Mouse (Mus musculus): Measurements from ENCODE around the gene Tekt2. TPM values are rescaled to one million over a fixed set of nuclear protein-coding genes. Genes with fewer than 3 reads are reported as not detected.

Gene Tekt2
- polyA plus RNA-seq (2012; rRNA removed; ENCODE audit: low replicate concordance) = 0.39 and 0.57 TPM in 2 replicates

GRCm38 (mm10) chr4:126325281-126325861, at the start of gene Tekt2:
Tekt2 (minus strand) TSS chr4:126325688.

DNA sequence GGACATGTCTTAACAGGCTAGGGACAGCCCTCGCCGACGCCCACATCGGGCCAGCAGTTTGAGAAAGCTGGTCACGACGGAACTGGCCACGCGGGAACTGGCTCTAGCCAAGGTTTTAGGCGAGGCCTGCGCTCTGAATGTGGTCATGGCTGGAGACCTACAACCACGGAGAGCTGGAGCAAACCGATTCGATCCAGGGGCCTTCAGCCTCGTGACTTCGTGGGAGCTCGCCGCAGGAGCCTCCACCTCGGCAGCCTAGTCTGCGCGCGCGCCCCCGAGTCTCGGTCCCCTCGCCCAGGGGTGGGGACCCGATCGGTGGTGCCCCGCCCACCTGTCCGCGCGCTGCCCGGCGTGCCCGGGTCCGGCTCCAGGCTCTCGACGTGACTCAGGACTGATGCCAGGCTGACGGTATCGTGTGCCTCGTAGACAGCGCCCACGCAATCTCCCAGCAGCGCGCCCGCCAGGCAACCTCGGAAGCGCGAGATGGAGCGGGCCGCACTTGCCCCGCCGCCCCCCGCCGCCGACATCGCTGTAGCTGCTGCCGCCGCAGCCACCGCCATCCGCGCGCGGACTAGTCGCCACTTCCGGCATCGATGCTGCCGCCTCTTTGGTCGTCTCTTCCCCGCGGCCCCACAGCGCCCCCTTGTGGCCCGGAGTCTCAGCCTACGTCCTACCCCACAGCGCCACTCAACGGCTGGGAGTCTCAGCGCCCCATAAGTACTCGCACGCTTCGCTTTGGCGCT, 4.2 kb downstream of the Tekt2 start, which contains the start of gene Adprhl2:
TSS of gene Adprhl2 (minus strand) at position 593 of the 743 bp plus-strand sequence.

DNA sequence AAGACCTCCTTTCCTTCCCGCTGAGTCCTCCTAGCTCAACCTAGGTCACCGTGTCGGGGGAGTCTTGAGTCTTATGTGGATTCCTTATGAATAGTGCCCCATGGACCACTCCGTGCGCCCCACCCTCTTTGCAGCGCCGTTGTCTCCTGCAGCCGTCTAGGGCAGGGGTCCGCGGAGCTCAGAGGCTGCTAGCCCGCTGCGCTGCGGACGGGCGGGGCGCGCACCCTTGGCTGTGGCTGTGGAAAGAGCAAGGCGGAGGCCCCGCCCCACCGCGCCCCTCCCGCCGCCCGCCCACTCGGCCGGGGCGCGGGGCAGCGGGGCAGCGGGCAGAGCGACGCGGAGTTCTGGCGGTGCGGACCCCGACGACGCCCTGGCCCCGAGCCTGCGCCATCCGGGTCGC, 39.0 kb downstream of the Tekt2 start, which contains the start of gene Col8a2:
TSS of gene Col8a2 (plus strand) at position 302 of the 400 bp plus-strand sequence.

Other genes with a start within 250 kb of the Tekt2 start
- gene Lsm10, start 229.1 kb downstream of the Tekt2 start, polyA plus RNA-seq (2012; rRNA removed; ENCODE audit: low replicate concordance) = 13.8 and 14.0 TPM in 2 replicates
- 19.5 and 20.3 TPM in 2 replicates for gene Stk40, start 221.7 kb downstream of the Tekt2 start, polyA plus RNA-seq (2012; rRNA removed; ENCODE audit: low replicate concordance)
- 42.2 and 53.7 TPM in 2 replicates for gene Eva1b, start 177.9 kb downstream of the Tekt2 start, polyA plus RNA-seq (2012; rRNA removed; ENCODE audit: low replicate concordance)
- gene Sh3d21, start 162.2 kb downstream of the Tekt2 start, polyA plus RNA-seq (2012; rRNA removed; ENCODE audit: low replicate concordance) = 8.9 and 10.6 TPM in 2 replicates
- gene Thrap3, start 122.9 kb downstream of the Tekt2 start, polyA plus RNA-seq (2012; rRNA removed; ENCODE audit: low replicate concordance) = 15.3 and 21.8 TPM in 2 replicates
- 47.9 and 76.3 TPM in 2 replicates for gene Map7d1, start 69.3 kb downstream of the Tekt2 start, polyA plus RNA-seq (2012; rRNA removed; ENCODE audit: low replicate concordance)
- gene Trappc3, start 63.4 kb downstream of the Tekt2 start, polyA plus RNA-seq (2012; rRNA removed; ENCODE audit: low replicate concordance) = 10.5 and 15.4 TPM in 2 replicates
- gene Col8a2, start 38.9 kb downstream of the Tekt2 start, polyA plus RNA-seq (2012; rRNA removed; ENCODE audit: low replicate concordance) = 1.1 and 1.5 TPM in 2 replicates
- 25.0 and 36.7 TPM in 2 replicates for gene Adprhl2, start 4.0 kb downstream of the Tekt2 start, polyA plus RNA-seq (2012; rRNA removed; ENCODE audit: low replicate concordance)
- 8.4 and 9.4 TPM in 2 replicates for gene Ago3, start 103.9 kb upstream of the Tekt2 start, polyA plus RNA-seq (2012; rRNA removed; ENCODE audit: low replicate concordance)
- 4.1 and 10.2 TPM in 2 replicates for gene Ago1, start 142.9 kb upstream of the Tekt2 start, polyA plus RNA-seq (2012; rRNA removed; ENCODE audit: low replicate concordance)
- 0.34 TPM in 2 replicates for gene Ago4, start 207.8 kb upstream of the Tekt2 start, polyA plus RNA-seq (2012; rRNA removed; ENCODE audit: low replicate concordance)
- 0.19 and 0.32 TPM in 2 replicates for gene Clspn, start 231.2 kb upstream of the Tekt2 start, polyA plus RNA-seq (2012; rRNA removed; ENCODE audit: low replicate concordance)

Measured in duodenum, adult 2 months (tissue).